Mouse (Mus musculus) liver, embryonic 18 days (tissue): ENCODE data around the gene Slc7a15. TPM values are rescaled to one million over a fixed set of nuclear protein-coding genes. Genes with fewer than 3 reads are reported as not detected.

Experiments used
- polyA plus RNA-seq: library from polyadenylated mRNA; depleted of rRNA; stranded (reverse); fragments of >200 nt; gene quantifications from 2 replicates; pipeline ENCODE4 v1.2.3, GENCODE M21; 2012; rRNA removed

Gene Slc7a15
- polyA plus RNA-seq, result 2.3 and 2.4 TPM in 2 replicates

DNA sequence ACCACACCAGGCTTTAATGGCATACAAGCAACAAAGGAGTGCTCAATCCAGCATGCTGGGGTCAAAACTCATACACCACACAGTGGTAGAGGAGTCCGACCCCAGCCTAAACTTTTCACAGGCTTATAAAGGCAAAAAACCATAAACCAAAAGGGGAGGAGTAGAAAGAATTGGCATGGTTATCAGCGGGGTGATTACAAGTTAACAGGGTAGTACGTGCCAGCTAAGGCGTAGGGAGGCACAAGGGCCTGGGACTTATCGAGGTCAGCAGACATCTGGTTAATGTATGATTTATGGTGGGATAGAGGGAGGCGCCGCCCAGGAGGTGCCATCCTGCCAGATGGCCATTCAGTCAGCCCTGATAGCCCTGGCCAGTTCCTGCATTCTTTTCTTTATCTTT is at the start of gene Slc7a15:
Slc7a15 (minus strand) TSS at position 101 of the 400 bp plus-strand sequence.

DNA sequence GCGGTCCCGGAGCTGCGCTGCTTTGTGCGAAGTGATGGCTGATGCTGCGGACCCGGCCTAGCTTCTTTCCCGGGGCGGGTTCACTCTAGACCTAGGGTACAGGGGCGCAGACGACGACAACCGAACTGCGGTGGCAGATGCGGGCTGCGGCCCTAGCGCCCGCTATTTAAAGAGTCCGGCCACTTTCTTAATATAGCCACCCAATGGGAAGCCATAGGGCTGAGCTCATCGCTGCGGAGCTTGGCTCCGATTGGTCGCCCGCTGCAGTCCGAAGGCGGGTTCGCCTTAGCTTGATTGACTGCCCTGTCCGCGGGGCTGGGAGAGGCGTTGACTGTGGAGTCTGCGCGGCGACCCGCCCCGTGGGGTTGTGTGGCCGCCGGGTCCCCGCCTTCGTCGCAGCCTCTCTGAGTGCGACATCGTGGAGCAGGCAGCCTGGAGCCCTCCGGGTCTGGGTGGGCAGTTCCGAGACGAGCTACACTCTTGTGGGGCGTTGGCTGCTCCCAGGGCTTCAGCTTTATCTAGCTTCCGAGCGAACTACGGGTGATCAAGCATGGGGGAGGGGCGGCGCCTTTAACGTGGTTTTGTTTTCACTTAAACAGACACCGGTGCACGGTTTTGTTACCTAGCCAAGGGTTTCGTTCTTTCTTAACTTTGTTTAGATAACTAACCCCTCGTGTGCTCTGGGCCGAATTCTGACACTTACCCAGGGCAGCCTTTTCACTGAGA is 98.8 kb downstream of the Slc7a15 start, which contains the start of gene Rhob:
Rhob (minus strand) TSS at position 139 of the 726 bp plus-strand sequence.

Other genes with a start within 250 kb of the Slc7a15 start
- 25.0 and 31.1 TPM in 2 replicates for gene Rhob, start 99.1 kb downstream of the Slc7a15 start, polyA plus RNA-seq
- 17.4 and 18.9 TPM in 2 replicates for gene Pum2, start 75.1 kb upstream of the Slc7a15 start, polyA plus RNA-seq
- gene Sdc1, start 172.3 kb upstream of the Slc7a15 start, polyA plus RNA-seq, result 29.5 and 31.1 TPM in 2 replicates